Comparison of ENCODE assay signal across 8 mouse cellular contexts in the genomic region with DNA sequence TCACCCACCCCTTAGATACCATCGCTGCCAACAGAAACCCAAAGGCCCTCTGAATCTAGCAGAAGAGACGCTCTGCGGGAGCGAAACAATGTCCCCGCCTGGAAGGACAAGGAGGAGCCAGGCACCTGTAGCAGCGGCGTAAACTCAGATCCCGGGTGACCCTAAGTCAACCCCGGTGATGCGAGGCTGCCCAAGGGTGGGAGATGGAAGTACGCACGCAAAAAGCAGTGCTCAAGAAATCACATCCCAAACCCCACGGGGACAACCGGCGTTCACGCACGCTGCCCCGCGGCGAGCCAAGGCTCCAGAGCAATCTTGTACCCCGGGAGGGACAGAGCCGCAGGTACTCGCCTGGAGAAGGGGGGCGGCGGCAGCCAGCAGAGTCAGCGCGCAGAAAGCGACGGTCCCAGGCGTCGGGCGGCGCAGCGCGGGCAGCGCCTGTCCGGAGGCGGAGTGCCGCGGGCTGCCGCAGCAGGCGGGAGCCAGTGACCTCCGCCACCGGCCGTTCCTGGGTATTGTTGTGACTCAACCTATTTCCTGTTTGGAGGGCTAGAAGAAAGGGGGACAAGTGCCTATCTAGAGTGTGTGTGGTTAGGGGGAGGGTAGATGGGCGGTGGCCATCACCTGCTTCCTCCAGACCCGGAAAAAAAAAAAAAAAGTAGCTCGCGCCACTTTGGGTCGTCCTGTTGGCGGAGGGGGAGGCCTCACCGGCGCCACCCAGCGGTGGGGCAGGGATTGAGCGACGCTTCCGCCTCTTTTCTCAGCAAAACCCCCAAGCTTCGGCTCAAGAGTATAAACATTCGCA. TPM values are rescaled to one million over a fixed set of nuclear protein-coding genes. Genes with fewer than 3 reads are reported as not detected.
DNase-seq lines count a peak whose midpoint lies in the region; ATAC-seq and TF ChIP-seq lines count a peak whose summit lies in the region.

A gene (minus strand): TSS at position 531 of the 805 bp plus-strand sequence.

- no peak within 1 kb of the TSS for H3K27ac ChIP-seq in embryonic fibroblast, embryonic 13.5 days (ENCODE audit: insufficient read depth, low read length)
- H3K27ac ChIP-seq in heart, embryonic 14.5 days (replicated peaks in 1 of 2; ENCODE audit: control insufficient read depth in 1 of 2, insufficient read depth in 1 of 2, low read depth in 2 of 2, low read length in 2 of 2) = peak within 1 kb of the TSS; percentile 73 to 76
- H3K27ac ChIP-seq in kidney, postnatal 0 days = peak within 1 kb of the TSS; percentile 95
- peak within 1 kb of the TSS; percentile 63 for H3K27ac ChIP-seq in liver, embryonic 15.5 days (replicated peaks)

- no peaks in the 10 kb centered on the region for H3K79me3 ChIP-seq in C2C12 (ENCODE audit: low read depth)

- peak within 1 kb of the TSS; percentile 81 for H3K9ac ChIP-seq in heart, embryonic 14.5 days (ENCODE audit: low read length)
- peak within 1 kb of the TSS; percentile 75 for H3K9ac ChIP-seq in kidney, postnatal 0 days (ENCODE audit: low read depth, low read length)
- peak within 1 kb of the TSS; percentile 28 for H3K9ac ChIP-seq in liver, embryonic 15.5 days

- peak within 1 kb of the TSS; percentile 76 for H3K4me2 ChIP-seq in heart, embryonic 14.5 days (ENCODE audit: low read length)
- H3K4me2 ChIP-seq in kidney, postnatal 0 days (ENCODE audit: low read length) = peak within 1 kb of the TSS; percentile 77
- peak within 1 kb of the TSS; percentile 56 for H3K4me2 ChIP-seq in liver, embryonic 15.5 days

- no peak for TF ChIP-seq POLR2A in embryonic fibroblast, embryonic 13.5 days (IDR thresholded peaks at IDR 0.05; ENCODE audit: low read depth, low read length)

- peak; percentile 72 for ATAC-seq in heart, embryonic 14.5 days (ENCODE audit: insufficient number of reproducible peaks, insufficient read depth, low FRiP score, low read depth)
- ATAC-seq in kidney, postnatal 0 days (replicated peaks; ENCODE audit: low FRiP score, low read depth) = peak; percentile 75
- ATAC-seq in liver, embryonic 15.5 days (ENCODE audit: insufficient read depth) = peak; percentile 69

- under 1% methylated on average over 59 of the region's 59 CpGs for WGBS in heart, embryonic 14.5 days
- under 1% methylated on average over 59 of the region's 59 CpGs for WGBS in kidney, postnatal 0 days
- under 1% methylated on average over 59 of the region's 59 CpGs for WGBS in liver, embryonic 15.5 days (ENCODE audit: insufficient replicate concordance)

- no peaks in the 10 kb centered on the region for H3K27me3 ChIP-seq in C2C12 (ENCODE audit: control insufficient read depth, insufficient read depth, insufficient read length)
- H3K27me3 ChIP-seq in heart, embryonic 14.5 days (ENCODE audit: control insufficient read depth, insufficient read depth, low read length) = no peaks in the 10 kb centered on the region
- no peaks in the 10 kb centered on the region for H3K27me3 ChIP-seq in kidney, postnatal 0 days (ENCODE audit: insufficient read depth, low read length)
- H3K27me3 ChIP-seq in liver, embryonic 15.5 days = peaks cover 39% of the 10 kb centered on the region

- peak; percentile 68 to 79 for DNase-seq in adrenal gland, postnatal 36 days
- DNase-seq in kidney, postnatal 0 days (ENCODE audit: low spot score) = peak; percentile 77
- peak; percentile 67 for DNase-seq in neural tube, embryonic 10.5 days (ENCODE audit: extremely low spot score, low spot score)
- peak; percentile 79 for DNase-seq in testis, postnatal 10 days (ENCODE audit: low spot score)

- no peaks in the 10 kb centered on the region for H3K79me2 ChIP-seq in C2C12 (ENCODE audit: control insufficient read depth, insufficient read depth)

- no peaks in the 10 kb centered on the region for H3K36me3 ChIP-seq in C2C12 (ENCODE audit: control insufficient read depth, insufficient read depth)
- H3K36me3 ChIP-seq in heart, embryonic 14.5 days (ENCODE audit: control insufficient read depth, insufficient read depth, low read length) = no peaks in the 10 kb centered on the region
- H3K36me3 ChIP-seq in kidney, postnatal 0 days (ENCODE audit: insufficient read depth, low read length) = no peaks in the 10 kb centered on the region
- H3K36me3 ChIP-seq in liver, embryonic 15.5 days (replicated peaks) = no peaks in the 10 kb centered on the region

- TF ChIP-seq CTCF in C2C12 (IDR thresholded peaks at IDR 0.05; ENCODE audit: control insufficient read depth, insufficient read depth, insufficient read length) = peak; percentile 26
- TF ChIP-seq CTCF in embryonic fibroblast, embryonic 13.5 days (IDR thresholded peaks at IDR 0.05; ENCODE audit: borderline replicate concordance, insufficient read depth, low read length) = peak; percentile 53; the same call in 1 of the 2 replicates
- peak; percentile 87 for TF ChIP-seq CTCF in kidney, postnatal 0 days (IDR thresholded peaks at IDR 0.05; ENCODE audit: low read depth)

- no peaks in the 10 kb centered on the region for H3K4me1 ChIP-seq in embryonic fibroblast, embryonic 13.5 days (ENCODE audit: control insufficient read depth, insufficient read depth, low read length)
- H3K4me1 ChIP-seq in heart, embryonic 14.5 days (ENCODE audit: control insufficient read depth in 2 of 2, insufficient read depth in 2 of 2, low read length in 2 of 2) = peaks cover 6 to 8% of the 10 kb centered on the region in 2 experiments; a peak in 3 of 4 replicates
- H3K4me1 ChIP-seq in kidney, postnatal 0 days (replicated peaks; ENCODE audit: insufficient read depth, low read length) = no peaks in the 10 kb centered on the region; the same call in 1 of the 2 replicates
- 0 out of 2 replicates have a peak, but pooled peaks cover 3% of the 10 kb centered on the region for H3K4me1 ChIP-seq in liver, embryonic 15.5 days (replicated peaks)

- no peak within 1 kb of the TSS for H3ac ChIP-seq in C2C12 (ENCODE audit: control insufficient read depth, insufficient read length, low read depth)

- H3K9me3 ChIP-seq in heart, embryonic 14.5 days (ENCODE audit: control insufficient read depth, low read length) = no peaks in the 10 kb centered on the region
- H3K9me3 ChIP-seq in kidney, postnatal 0 days (replicated peaks; ENCODE audit: low read length) = no peaks in the 10 kb centered on the region
- H3K9me3 ChIP-seq in liver, embryonic 15.5 days (replicated peaks) = no peaks in the 10 kb centered on the region

- H3K4me3 ChIP-seq in C2C12 (ENCODE audit: insufficient read depth, poor library complexity, severe bottlenecking) = no peak within 1 kb of the TSS
- peak within 1 kb of the TSS; percentile 33 for H3K4me3 ChIP-seq in embryonic fibroblast, embryonic 13.5 days (ENCODE audit: insufficient read depth, low read length)
- H3K4me3 ChIP-seq in heart, embryonic 14.5 days (ENCODE audit: control insufficient read depth in 1 of 2, insufficient read depth in 1 of 2, low read depth in 1 of 2, low read length in 2 of 2) = peak within 1 kb of the TSS; percentile 54 to 67
- H3K4me3 ChIP-seq in kidney, postnatal 0 days (replicated peaks; ENCODE audit: low read depth, low read length) = peak within 1 kb of the TSS; percentile 62
- peak within 1 kb of the TSS; percentile 55 for H3K4me3 ChIP-seq in liver, embryonic 15.5 days (replicated peaks)

TF ChIP-seq in C2C12, 6 proteins besides CTCF, POLR2A, EP300 and RAD21:
- TF ChIP-seq FOSL1 (IDR thresholded peaks at IDR 0.05; ENCODE audit: insufficient read depth, low read length, poor library complexity, severe bottlenecking) (no peak), MAX (IDR thresholded peaks at IDR 0.05) (no peak), USF1 (IDR thresholded peaks at IDR 0.05; ENCODE audit: low read depth) (no peak), CEBPB (IDR thresholded peaks at IDR 0.05; ENCODE audit: low read depth) (no peak), MYOD1 (IDR thresholded peaks at IDR 0.05; ENCODE audit: control insufficient read depth, insufficient read length, low read depth) (no peak), MYOG (IDR thresholded peaks at IDR 0.05; ENCODE audit: control insufficient read depth, extremely low read depth, insufficient read length) (no peak)

RNA-seq across cellular contexts. Expression of the gene that starts here (rescaled TPM):
- 22.1 TPM for polyA plus RNA-seq in C2C12 (2012; fragmentation: generic; extraction: Trizol)
- 10 to 100 TPM in 1 of 2 experiments, 1 to 10 TPM in 1; 7.7 to 12.2 TPM for total RNA-seq in adrenal gland, postnatal 36 days (2021)
- 8.5 and 12.3 TPM in 2 replicates for polyA plus RNA-seq in embryonic fibroblast, embryonic 13.5 days (2011; ENCODE audit: insufficient read length, low read depth, missing spikeins)
- 22.7 and 23.2 TPM in 2 replicates for polyA plus RNA-seq in heart, embryonic 14.5 days (2014; fragmentation: Nextera tagmentation; extraction: Ambion mirVana)
- polyA plus RNA-seq in kidney, postnatal 0 days (2015; fragmentation: Nextera tagmentation; extraction: Ambion mirVana) = 24.9 and 25.5 TPM in 2 replicates
- polyA plus RNA-seq in liver, embryonic 15.5 days (2015; fragmentation: Nextera tagmentation; extraction: Ambion mirVana) = 4.9 and 5.9 TPM in 2 replicates

Comparison
In these comparisons a context has a peak if more than half of its experiments do, and no peak if none do; other contexts are left out.
1. CTCF ChIP-seq: peak in every context shown above with its lines; median percentile 87 in kidney, postnatal 0 days; 53 in embryonic fibroblast, embryonic 13.5 days; 26 in C2C12.
2. H3K9ac ChIP-seq: peak in every context shown above with its lines; median percentile 81 in heart, embryonic 14.5 days; 75 in kidney, postnatal 0 days; 28 in liver, embryonic 15.5 days.